Mouse (Mus musculus): ENCODE data around the gene Gm8926. TPM values are rescaled to one million over a fixed set of nuclear protein-coding genes. Genes with fewer than 3 reads are reported as not detected.
"Not testable (repeated sequence)": the region's sequence is repeated elsewhere in the genome, so short reads cannot be mapped to it uniquely, and the experiment has no call there.

The Gm8926 gene
- not detected in 2 replicates for polyA plus RNA-seq (2016; fragmentation: Nextera tagmentation; extraction: Ambion mirVana)

DNA sequence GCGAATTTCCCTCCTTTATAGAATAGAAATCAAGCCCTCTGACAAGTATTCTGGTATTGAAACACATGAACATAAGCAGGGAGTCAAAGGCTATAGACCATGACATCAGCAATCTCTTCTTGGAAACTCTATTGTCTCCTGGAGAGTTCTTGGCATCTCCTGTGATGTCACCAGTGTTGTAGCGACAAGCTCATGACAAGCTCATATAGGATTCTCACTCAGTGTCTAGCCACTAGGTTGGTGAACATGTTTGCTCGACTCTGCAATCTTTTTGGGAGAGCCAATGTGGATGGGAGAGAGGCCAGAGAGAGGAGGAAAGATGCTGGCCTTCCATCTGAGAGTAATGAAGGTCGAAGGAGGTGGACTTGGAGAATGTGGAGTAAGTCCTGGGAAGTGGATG is at the start of gene Gm8926:
Gene Gm8926 (plus strand): TSS at position 301 of the 400 bp plus-strand sequence.
- H3K4me3 ChIP-seq (replicated peaks); H3K4me1 ChIP-seq (replicated peaks); H3K27ac ChIP-seq; H3K9ac ChIP-seq (replicated peaks); H3K36me3 ChIP-seq; H3K4me2 ChIP-seq; ATAC-seq (ENCODE audit: insufficient number of reproducible peaks, insufficient read depth, low FRiP score, low TSS enrichment, low read depth); H3K27me3 ChIP-seq; H3K9me3 ChIP-seq: not testable (repeated sequence)
- 73% methylated on average over 1 of the region's 4 CpGs for WGBS

Other genes with a start within 250 kb of the Gm8926 start
- gene Gm6460, start 175.6 kb upstream of the Gm8926 start, polyA plus RNA-seq (2016; fragmentation: Nextera tagmentation; extraction: Ambion mirVana): not detected in 2 replicates
- not detected in 2 replicates for gene Gm8922, start 88.6 kb upstream of the Gm8926 start, polyA plus RNA-seq (2016; fragmentation: Nextera tagmentation; extraction: Ambion mirVana)
- not detected in 2 replicates for gene Gm6465, start 75.0 kb downstream of the Gm8926 start, polyA plus RNA-seq (2016; fragmentation: Nextera tagmentation; extraction: Ambion mirVana)
- not detected in 2 replicates for gene 4933402N22Rik, start 147.5 kb downstream of the Gm8926 start, polyA plus RNA-seq (2016; fragmentation: Nextera tagmentation; extraction: Ambion mirVana)

All from limb, embryonic 12.5 days (tissue).